Mouse (Mus musculus) erythroblast, embryonic 14.5 days (primary cell): ENCODE results near the gene Sart3.

Source experiments
- GATA1 ChIP-seq: IDR thresholded peaks from 2 replicates; pipeline ENCODE4 v1.6.1; 2012; ENCODE audit warnings: low read length, inconsistent platforms, mixed read lengths
- TAL1 ChIP-seq: IDR thresholded peaks from 3 replicates; pipeline ENCODE4 v1.6.1; 2012; ENCODE audit warnings: low read length, inconsistent platforms, mixed read lengths

- no peak for TF ChIP-seq GATA1
- no peak for TF ChIP-seq TAL1
Measured at GRCm38 (mm10) chr5:113728691-113729090, 43.6 kb downstream of the Sart3 start.
